14 mouse cellular contexts compared by ENCODE assay signal in genomic region chr4:46064263-46064662, GRCm38 (mm10). TPM values are rescaled to one million over a fixed set of nuclear protein-coding genes. Genes with fewer than 3 reads are reported as not detected.
DNase-seq lines count a peak whose midpoint lies in the region; ATAC-seq and TF ChIP-seq lines count a peak whose summit lies in the region.
"Had no signal": no experiment of that assay in that cellular context is flagged by ENCODE, and none has a peak within 500 bp of the region (broad histone marks: within the 10 kb centered on the region; RNA-seq: fewer than 3 reads in every experiment).

No protein-coding gene starts in this region.

- no peak for TF ChIP-seq CTCF in lung, postnatal 0 days (IDR thresholded peaks at IDR 0.05)

- H3K27ac ChIP-seq in lung, postnatal 0 days (ENCODE audit: low read length) = peak overlapping the region; percentile 88
- H3K27ac ChIP-seq in heart, embryonic 13.5 days (replicated peaks) = peak overlapping the region; percentile 88
- H3K27ac ChIP-seq: limb, embryonic 15.5 days; neural tube, embryonic 15.5 days had no signal

- no peaks in the 10 kb centered on the region for H3K27me3 ChIP-seq in lung, postnatal 0 days (replicated peaks; ENCODE audit: insufficient read depth, low read length)
- peaks cover 4% of the 10 kb centered on the region; the same call in 1 of the 2 replicates for H3K27me3 ChIP-seq in heart, embryonic 13.5 days (replicated peaks)
- H3K27me3 ChIP-seq: limb, embryonic 15.5 days; neural tube, embryonic 15.5 days had no signal

- H3K36me3 ChIP-seq in lung, postnatal 0 days (ENCODE audit: insufficient read depth, low read length) = no peaks in the 10 kb centered on the region
- H3K36me3 ChIP-seq in heart, embryonic 13.5 days = peaks cover 56% of the 10 kb centered on the region
- H3K36me3 ChIP-seq: limb, embryonic 15.5 days; neural tube, embryonic 15.5 days had no signal

- peaks cover 5% of the 10 kb centered on the region; the same call in 1 of the 2 replicates for H3K4me1 ChIP-seq in lung, postnatal 0 days (ENCODE audit: insufficient read depth, low read depth, low read length)
- peaks cover 86% of the 10 kb centered on the region for H3K4me1 ChIP-seq in heart, embryonic 13.5 days
- H3K4me1 ChIP-seq: neural tube, embryonic 15.5 days had no signal

- TF ChIP-seq EP300 in lung, postnatal 0 days (IDR thresholded peaks at IDR 0.05) = no peak

- H3K4me3 ChIP-seq in lung, postnatal 0 days (ENCODE audit: low read depth, low read length) = no peak overlapping the region
- no peak overlapping the region for H3K4me3 ChIP-seq in heart, embryonic 13.5 days
- H3K4me3 ChIP-seq: limb, embryonic 15.5 days; neural tube, embryonic 15.5 days had no signal

- H3K9me3 ChIP-seq in lung, postnatal 0 days (ENCODE audit: low read length) = no peaks in the 10 kb centered on the region
- no peaks in the 10 kb centered on the region for H3K9me3 ChIP-seq in heart, embryonic 13.5 days
- H3K9me3 ChIP-seq: limb, embryonic 15.5 days; neural tube, embryonic 15.5 days had no signal

- peak; percentile 28 for DNase-seq in embryo, embryonic 9.5 days (ENCODE audit: extremely low spot score)
- DNase-seq in embryo, embryonic 11 days = no peak
- DNase-seq in lung, postnatal 0 days (ENCODE audit: low spot score) = no peak
- no peak for DNase-seq in lung, postnatal 4 days
- DNase-seq in spleen, postnatal 14 days (ENCODE audit: low spot score in 2 of 2) = no peak
- no peak for DNase-seq in layer of hippocampus, adult 8-10 months (ENCODE audit: low spot score in 2 of 2)
- DNase-seq: cerebellum, adult 11 months; layer of hippocampus, postnatal 36 days; thymus, postnatal 25 days had no signal

- ATAC-seq in lung, postnatal 0 days = no peak
- no peak for ATAC-seq in heart, embryonic 13.5 days (ENCODE audit: extremely low read depth, insufficient number of reproducible peaks, low FRiP score, low TSS enrichment)
- no peak for ATAC-seq in CD4-positive, CD25-positive, alpha-beta regulatory T cell, adult 4 months

- WGBS in lung, postnatal 0 days = 34% methylated on average over 8 of the region's 8 CpGs
- 21% methylated on average over 8 of the region's 8 CpGs for WGBS in heart, embryonic 13.5 days

- no peak overlapping the region for H3K9ac ChIP-seq in lung, postnatal 0 days (replicated peaks; ENCODE audit: low read depth)
- H3K9ac ChIP-seq in heart, embryonic 13.5 days = peak overlapping the region; percentile 60
- H3K9ac ChIP-seq: limb, embryonic 15.5 days; neural tube, embryonic 15.5 days had no signal

- H3K4me2 ChIP-seq in lung, postnatal 0 days (replicated peaks; ENCODE audit: low read depth, low read length) = peak overlapping the region; percentile 27; the same call in 1 of the 2 replicates
- H3K4me2 ChIP-seq in heart, embryonic 13.5 days = 0 out of 2 replicates have a peak overlapping the region, but pooled peaks have one; percentile 16
- H3K4me2 ChIP-seq: limb, embryonic 15.5 days; neural tube, embryonic 15.5 days had no signal

RNA-seq across cellular contexts. Expression of gene Tmod1, which starts 25.5 kb away (rescaled TPM):
- polyA plus RNA-seq in lung, postnatal 0 days (2015; fragmentation: Nextera tagmentation; extraction: Ambion mirVana) = 14.3 and 15.0 TPM in 2 replicates
- polyA plus RNA-seq in heart, embryonic 13.5 days (2015; fragmentation: Nextera tagmentation; extraction: Ambion mirVana) = 171 and 182 TPM in 2 replicates
- total RNA-seq in layer of hippocampus, adult 8-10 months (2022) = 10 to 100 TPM; 22.4 to 30.0 (median 28.9) TPM
- polyA plus RNA-seq in CD4-positive, CD25-positive, alpha-beta regulatory T cell, adult 4 months (2017; shearing (Covaris generic)) = 1 to 10 TPM; 2.0 to 4.2 TPM
- total RNA-seq: granulocyte monocyte progenitor cell, adult 5-6 weeks had no signal

Comparison
In these comparisons a context has a peak if more than half of its experiments do, and no peak if none do; other contexts are left out.
1. RNA of gene Tmod1, which starts 25.5 kb away (polyA plus RNA-seq): 171 to 182 TPM in heart, embryonic 13.5 days; 14.3 to 15.0 TPM in lung, postnatal 0 days and 2.0 to 4.2 TPM in CD4-positive, CD25-positive, alpha-beta regulatory T cell, adult 4 months; every median in the first group is over 10 times any median in the second.